Mouse (Mus musculus) 3134 (cell line): ENCODE data around the gene Mycbp.

ENCODE experiments used
- DNase-seq: peaks from one replicate; pipeline ENCODE4 v3.0.0-alpha.2; 2011; ENCODE audit warnings: low spot score; ENCODE audit not compliant: insufficient read length; ENCODE audit errors: extremely low read depth

Mycbp gene

GRCm38 (mm10) chr4:123904333-123905125 lies at the start of gene Mycbp:
Gene Mycbp (plus strand): TSS chr4:123904832.
- peak; percentile 97 for DNase-seq

- no peak for DNase-seq
Observed at GRCm38 (mm10) chr4:123856888-123857287, 47.7 kb upstream of the Mycbp start.

GRCm38 (mm10) chr4:123858090-123858489 lies 46.5 kb upstream of the Mycbp start:
- DNase-seq, result no peak

GRCm38 (mm10) chr4:123859379-123859778 lies 45.3 kb upstream of the Mycbp start, which contains the start of gene 4933427I04Rik:
Gene 4933427I04Rik (plus strand): TSS chr4:123859679.
- no peak for DNase-seq

GRCm38 (mm10) chr4:123859803-123860202 lies 44.8 kb upstream of the Mycbp start:
- DNase-seq, result peak; percentile 30

GRCm38 (mm10) chr4:123860621-123861020 lies 44.0 kb upstream of the Mycbp start:
- no peak for DNase-seq

- DNase-seq, result no peak
Observed at GRCm38 (mm10) chr4:123893726-123894125, 10.9 kb upstream of the Mycbp start.

- no peak for DNase-seq
Observed at GRCm38 (mm10) chr4:123894295-123894694, 10.3 kb upstream of the Mycbp start.

- no peak for DNase-seq
Observed at GRCm38 (mm10) chr4:123898696-123899095, 5.9 kb upstream of the Mycbp start.

GRCm38 (mm10) chr4:123903432-123903831 lies 1.2 kb upstream of the Mycbp start:
- no peak for DNase-seq

GRCm38 (mm10) chr4:123905126-123905668 lies 565 bp downstream of the Mycbp start:
- DNase-seq, result no peak

GRCm38 (mm10) chr4:123911503-123911902 lies 6.9 kb downstream of the Mycbp start:
- no peak for DNase-seq

GRCm38 (mm10) chr4:123912431-123912830 lies 7.8 kb downstream of the Mycbp start:
- no peak for DNase-seq

GRCm38 (mm10) chr4:123916748-123917547 lies 12.3 kb downstream of the Mycbp start, which contains the start of gene Rragc:
Gene Rragc (plus strand): TSS chr4:123917446.
- DNase-seq, result peak; percentile 95

- peak; percentile 55 for DNase-seq
Observed at GRCm38 (mm10) chr4:123917548-123918140, 13.0 kb downstream of the Mycbp start, which contains the start of gene 4930535I16Rik. Gene 4930535I16Rik (minus strand): TSS chr4:123918022.

- DNase-seq, result no peak
Observed at GRCm38 (mm10) chr4:123918851-123919250, 14.2 kb downstream of the Mycbp start.

GRCm38 (mm10) chr4:123921055-123921565 lies 16.5 kb downstream of the Mycbp start:
- DNase-seq, result no peak

GRCm38 (mm10) chr4:123927961-123928360 lies 23.3 kb downstream of the Mycbp start:
- no peak for DNase-seq

GRCm38 (mm10) chr4:123929994-123930393 lies 25.4 kb downstream of the Mycbp start:
- DNase-seq, result no peak

- no peak for DNase-seq
Observed at GRCm38 (mm10) chr4:123934306-123934705, 29.7 kb downstream of the Mycbp start.

GRCm38 (mm10) chr4:123936059-123936458 lies 31.4 kb downstream of the Mycbp start:
- DNase-seq, result no peak
